Mouse (Mus musculus): Measurements from ENCODE around the gene Acad11. TPM values are rescaled to one million over a fixed set of nuclear protein-coding genes. Genes with fewer than 3 reads are reported as not detected.

The Acad11 gene
- total RNA-seq (2015), result 13.2 and 15.0 TPM in 2 replicates
- total RNA-seq (2017), result 9.4 and 13.1 TPM in 2 replicates

DNA sequence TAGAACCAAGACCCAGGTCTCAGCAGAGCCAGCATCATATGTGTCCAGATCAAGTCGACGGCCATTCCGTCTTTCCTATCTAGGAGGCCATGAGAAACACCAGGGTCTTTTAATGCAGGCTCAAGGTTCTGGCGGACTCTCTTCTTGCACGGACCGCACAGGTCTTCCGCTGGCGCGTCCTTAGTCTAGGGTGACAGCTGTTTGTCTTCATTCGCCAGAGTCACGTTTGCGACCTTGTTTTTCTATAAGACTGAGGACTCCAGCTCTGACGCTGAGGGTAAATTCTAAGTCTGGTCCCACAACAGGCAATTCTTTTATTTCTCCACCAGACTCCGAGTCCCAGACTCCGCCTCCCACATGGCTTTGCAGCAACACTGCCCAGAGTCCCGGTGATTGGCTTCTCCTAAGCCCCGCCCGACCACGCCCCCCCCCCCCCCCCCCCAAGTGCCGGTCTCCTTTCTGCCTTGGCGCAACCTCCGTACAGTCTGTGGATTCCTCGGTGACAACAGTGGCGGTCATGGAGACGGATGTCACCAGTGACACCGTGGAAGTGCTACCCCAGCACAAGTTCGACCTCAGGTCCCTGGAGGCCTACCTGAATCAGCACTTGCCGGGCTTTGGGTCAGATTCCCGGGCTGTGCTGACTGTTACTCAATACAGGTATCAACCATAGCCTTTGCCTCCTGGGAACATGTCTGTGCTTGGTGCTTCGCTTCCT lies at the start of gene Acad11:
Acad11 (plus strand) TSS at position 134 of the 718 bp plus-strand sequence.
- peak; percentile 85 for ATAC-seq (ENCODE audit: poor library complexity, severe bottlenecking)

- ATAC-seq (ENCODE audit: poor library complexity, severe bottlenecking), result no peak
Measured at GRCm38 (mm10) chr9:104014526-104014925, 48.7 kb upstream of the Acad11 start.

GRCm38 (mm10) chr9:104021026-104021425 lies 42.2 kb upstream of the Acad11 start:
- ATAC-seq (ENCODE audit: poor library complexity, severe bottlenecking), result no peak

GRCm38 (mm10) chr9:104027186-104027585 lies 36.0 kb upstream of the Acad11 start:
- ATAC-seq (ENCODE audit: poor library complexity, severe bottlenecking), result no peak

- ATAC-seq (ENCODE audit: poor library complexity, severe bottlenecking), result no peak
Measured at GRCm38 (mm10) chr9:104029861-104030260, 33.3 kb upstream of the Acad11 start.

- ATAC-seq (ENCODE audit: poor library complexity, severe bottlenecking), result no peak
Measured at GRCm38 (mm10) chr9:104034231-104034630, 28.9 kb upstream of the Acad11 start.

DNA sequence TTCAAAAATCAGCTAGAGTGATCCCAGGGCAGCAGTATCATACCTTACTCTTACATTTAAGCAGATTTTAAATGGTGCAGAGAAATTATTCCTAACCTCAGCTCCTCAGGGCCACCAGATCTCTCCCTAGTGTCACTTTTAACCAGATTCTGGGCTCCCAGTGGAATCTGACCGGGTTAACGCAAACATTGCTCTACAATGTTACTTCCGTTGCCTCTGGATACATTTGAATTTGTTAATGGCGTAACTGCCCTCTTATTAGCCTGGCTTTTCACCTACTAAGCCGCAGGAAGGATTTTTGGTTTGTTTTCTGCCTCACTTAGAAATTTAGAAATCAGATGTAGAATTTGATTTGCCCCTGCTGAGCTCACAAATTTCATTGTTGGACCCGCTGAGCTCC lies 28.5 kb upstream of the Acad11 start:
- ATAC-seq (ENCODE audit: poor library complexity, severe bottlenecking), result no peak

DNA sequence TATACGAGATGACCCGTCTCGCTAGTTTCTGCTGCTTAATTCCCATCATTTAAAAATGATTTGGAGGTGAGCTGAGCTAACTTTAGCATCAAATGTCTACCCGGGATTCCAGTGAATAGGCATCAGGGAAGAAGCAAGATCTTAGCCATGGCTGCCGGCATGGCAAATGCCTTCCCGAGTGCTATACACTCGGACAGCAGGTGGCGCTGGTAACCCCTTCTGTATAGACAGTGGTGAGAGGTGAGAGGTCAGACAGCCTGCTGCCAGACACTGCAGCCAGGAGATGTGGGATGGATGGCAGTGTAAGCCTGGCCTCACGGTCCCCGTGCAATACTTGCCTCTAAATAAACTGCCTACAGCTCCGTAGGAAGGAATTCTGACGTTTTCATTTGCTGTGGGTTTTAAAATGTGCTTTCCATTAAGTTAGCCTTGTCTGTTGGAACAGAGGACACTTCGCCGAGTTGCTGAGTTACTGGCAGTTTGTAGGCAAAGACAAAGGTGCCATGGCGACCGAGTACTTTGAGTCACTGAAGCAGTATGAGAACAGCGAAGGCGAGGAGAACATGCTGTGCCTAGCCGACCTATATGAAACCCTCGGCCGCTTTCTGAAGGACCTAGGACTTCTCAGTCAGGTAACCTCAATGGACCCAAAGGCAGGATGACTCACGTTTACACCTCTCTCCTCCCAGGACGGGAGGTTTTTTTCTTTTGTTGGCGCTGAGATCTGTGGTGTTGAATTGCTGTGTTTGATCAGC lies 27.7 kb upstream of the Acad11 start:
- peak; percentile 99 for ATAC-seq (ENCODE audit: poor library complexity, severe bottlenecking)

GRCm38 (mm10) chr9:104038266-104038665 lies 24.9 kb upstream of the Acad11 start:
- ATAC-seq (ENCODE audit: poor library complexity, severe bottlenecking), result no peak

GRCm38 (mm10) chr9:104039031-104039695 lies 24.0 kb upstream of the Acad11 start:
- no peak for ATAC-seq (ENCODE audit: poor library complexity, severe bottlenecking)

DNA sequence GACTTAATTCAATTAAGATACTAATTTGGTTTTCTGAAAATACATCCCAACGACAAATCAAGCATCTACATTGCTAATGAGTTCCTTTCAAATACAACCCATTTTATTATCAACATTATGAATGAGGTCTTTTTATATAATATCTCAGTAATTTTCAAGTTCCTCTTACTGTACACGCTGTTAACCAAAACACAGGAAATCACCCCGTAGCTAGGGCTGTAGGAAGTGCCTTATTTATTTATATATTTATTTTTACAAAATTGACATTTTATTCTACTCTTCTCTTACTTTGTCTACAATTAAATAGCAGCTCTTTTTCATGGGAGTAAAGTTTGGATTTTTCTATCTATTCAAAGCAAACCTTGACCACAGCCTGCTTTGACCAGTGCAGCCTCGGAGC lies 23.4 kb upstream of the Acad11 start:
- ATAC-seq (ENCODE audit: poor library complexity, severe bottlenecking), result no peak

GRCm38 (mm10) chr9:104040362-104040761 lies 22.8 kb upstream of the Acad11 start, which contains the start of gene Gm28305:
Gene Gm28305 (plus strand): TSS chr9:104040662.
- no peak for ATAC-seq (ENCODE audit: poor library complexity, severe bottlenecking)

DNA sequence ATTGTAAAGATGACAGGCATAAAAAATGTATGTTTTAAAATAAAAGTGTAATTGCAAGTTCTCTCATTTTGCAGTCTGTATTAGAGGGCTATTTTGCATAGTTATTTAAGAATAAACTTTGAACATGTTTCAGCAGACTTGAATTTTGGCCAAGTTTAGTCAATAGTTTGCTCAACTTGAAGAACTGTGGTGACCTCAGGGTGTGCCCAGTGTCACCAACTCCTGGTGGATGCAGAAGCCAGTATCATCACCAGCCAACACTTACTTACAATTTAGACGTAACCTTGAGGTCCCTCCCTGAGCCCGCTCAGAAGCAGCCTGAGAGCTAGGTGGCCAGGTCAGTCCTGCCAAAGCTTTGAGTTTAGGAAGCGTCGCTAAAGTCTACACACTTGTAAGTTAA lies 19.5 kb upstream of the Acad11 start:
- ATAC-seq (ENCODE audit: poor library complexity, severe bottlenecking), result no peak

GRCm38 (mm10) chr9:104051028-104051427 lies 12.1 kb upstream of the Acad11 start:
- ATAC-seq (ENCODE audit: poor library complexity, severe bottlenecking), result no peak

GRCm38 (mm10) chr9:104062430-104063243 lies 540 bp upstream of the Acad11 start, which contains the start of gene Uba5:
Gene Uba5 (minus strand): TSS chr9:104063134.
- ATAC-seq (ENCODE audit: poor library complexity, severe bottlenecking), result peak; percentile 89

- ATAC-seq (ENCODE audit: poor library complexity, severe bottlenecking), result no peak
Measured at GRCm38 (mm10) chr9:104064571-104064970, 1.4 kb downstream of the Acad11 start.

GRCm38 (mm10) chr9:104070241-104070640 lies 7.1 kb downstream of the Acad11 start:
- no peak for ATAC-seq (ENCODE audit: poor library complexity, severe bottlenecking)

DNA sequence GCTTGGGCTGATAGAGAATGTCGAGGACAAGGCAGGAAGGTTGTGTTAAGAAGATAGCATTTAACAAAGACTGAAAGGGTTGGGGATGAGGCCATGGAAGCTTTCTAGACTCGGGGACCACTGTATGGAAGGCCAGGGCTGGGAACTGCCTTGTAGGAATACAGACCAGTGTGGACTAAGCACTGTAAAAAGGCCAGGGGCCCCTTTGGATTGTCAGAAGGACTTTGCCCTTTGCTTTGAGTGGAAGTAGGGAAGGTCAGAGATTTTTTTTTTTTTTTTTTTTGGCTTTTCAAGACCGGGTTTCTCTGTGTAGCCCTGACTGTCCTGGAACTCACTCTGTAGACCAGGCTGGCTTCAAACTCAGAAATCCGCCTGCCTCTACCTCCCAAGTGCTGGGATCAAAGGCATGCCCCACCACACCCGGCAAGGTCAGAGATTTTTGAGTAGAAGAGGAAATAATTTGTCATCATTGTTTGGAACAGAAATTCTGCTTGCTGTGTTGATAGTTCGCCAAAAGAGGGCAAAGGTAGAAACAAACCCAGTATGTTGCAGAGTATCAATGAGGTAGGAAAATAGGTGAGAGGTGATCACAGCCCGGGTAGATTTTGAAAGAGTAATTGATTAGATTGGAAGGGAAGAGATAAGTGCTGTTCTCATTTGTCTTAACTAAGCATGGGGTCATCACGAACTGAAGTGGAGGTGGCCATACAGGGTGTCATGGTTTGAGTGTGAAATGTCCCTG lies 7.9 kb downstream of the Acad11 start:
- no peak for ATAC-seq (ENCODE audit: poor library complexity, severe bottlenecking)

GRCm38 (mm10) chr9:104075808-104076207 lies 12.6 kb downstream of the Acad11 start:
- no peak for ATAC-seq (ENCODE audit: poor library complexity, severe bottlenecking)

- no peak for ATAC-seq (ENCODE audit: poor library complexity, severe bottlenecking)
Measured at GRCm38 (mm10) chr9:104078780-104079179, 15.6 kb downstream of the Acad11 start.

Data from megakaryocyte, adult 5-6 weeks (primary cell).